Mouse (Mus musculus) retina, embryonic 14.5 days (tissue): ENCODE results near the gene Gm10447.
"Not testable (repeated sequence)": the region's sequence is repeated elsewhere in the genome, so short reads cannot be mapped to it uniquely, and the experiment has no call there.

ENCODE experiments used
- DNase-seq: peaks from one replicate; pipeline ENCODE4 v3.0.0-alpha.2; 2015; ENCODE audit warnings: low spot score

The Gm10447 gene

DNA sequence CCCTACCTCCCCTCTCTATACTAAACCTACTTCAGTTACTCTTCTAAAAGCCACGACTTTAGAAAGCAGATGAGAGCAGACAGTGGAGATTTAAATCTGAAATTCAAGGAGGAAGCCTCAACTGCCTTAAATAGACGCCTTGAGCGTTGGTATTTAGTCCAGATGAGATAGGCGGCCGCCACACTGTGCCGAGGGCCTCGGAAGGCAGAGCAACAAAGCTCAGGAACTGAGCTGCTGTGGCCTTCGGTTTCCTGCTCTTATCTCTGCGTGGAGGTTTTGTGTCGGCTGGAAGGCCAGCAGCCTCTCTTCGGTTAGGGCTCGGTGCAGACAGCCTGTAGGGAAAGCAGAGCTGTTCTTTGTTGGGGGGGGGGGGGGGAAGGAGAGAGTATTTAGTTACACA lies 15.0 kb downstream of the Gm10447 start:
- no peak for DNase-seq

DNA sequence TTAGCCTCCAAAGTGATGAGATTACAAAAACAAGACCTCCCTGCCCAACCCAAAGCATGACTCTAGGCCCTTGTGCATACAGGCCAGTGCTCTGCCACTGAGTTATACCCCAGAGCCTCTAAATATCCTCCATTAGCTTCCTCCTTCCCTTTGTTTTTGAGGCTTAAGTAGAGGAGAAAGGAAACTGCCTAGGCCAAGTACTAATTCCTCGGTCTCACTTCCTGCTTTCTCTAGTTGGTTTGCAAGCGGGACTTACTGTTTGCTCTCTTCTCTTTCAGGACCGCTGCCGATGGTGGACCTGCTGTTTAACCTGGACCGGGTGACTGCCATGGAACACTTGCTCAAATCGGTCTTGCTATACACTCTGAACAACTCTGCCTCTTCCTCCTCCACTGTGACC lies 20.6 kb downstream of the Gm10447 start:
- DNase-seq: no peak

GRCm38 (mm10) chr11:53435504-53435903 lies 21.4 kb downstream of the Gm10447 start:
- no peak for DNase-seq

GRCm38 (mm10) chr11:53433057-53433456 lies 23.9 kb downstream of the Gm10447 start:
- DNase-seq: no peak

DNA sequence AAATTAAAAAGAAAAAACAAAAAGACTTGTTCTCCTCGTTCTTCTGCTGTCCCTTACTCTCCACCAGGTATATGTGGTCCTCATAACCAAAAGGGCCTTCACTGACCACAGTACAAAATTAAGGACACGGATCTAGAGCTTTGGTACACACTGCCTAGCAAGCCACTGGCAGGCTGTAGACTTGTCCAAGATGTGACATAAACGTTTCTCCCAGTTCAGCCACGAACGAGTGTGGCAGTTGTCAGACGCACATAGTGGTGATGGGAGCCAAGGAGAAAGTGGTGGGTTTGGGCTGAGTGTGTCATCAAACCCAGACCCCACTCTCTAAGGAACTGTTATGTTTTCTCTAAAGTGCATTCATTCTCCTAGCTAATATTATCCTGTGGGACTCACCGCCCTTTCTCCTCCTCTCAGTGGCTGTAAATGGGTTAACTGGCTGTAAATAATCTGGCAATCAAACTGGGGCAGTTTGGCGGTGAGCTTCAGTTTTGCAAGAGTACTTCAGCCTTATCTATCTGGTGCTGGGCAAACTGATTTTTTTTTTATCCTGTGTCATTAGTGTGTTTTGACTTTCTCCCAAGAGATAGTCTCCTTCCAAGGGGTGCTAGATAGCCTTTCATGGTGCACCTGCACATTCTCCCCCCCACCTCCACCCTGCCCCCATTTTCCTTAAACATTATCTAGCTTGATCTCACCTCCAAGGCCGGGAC lies 25.4 kb downstream of the Gm10447 start:
- DNase-seq: no peak

DNA sequence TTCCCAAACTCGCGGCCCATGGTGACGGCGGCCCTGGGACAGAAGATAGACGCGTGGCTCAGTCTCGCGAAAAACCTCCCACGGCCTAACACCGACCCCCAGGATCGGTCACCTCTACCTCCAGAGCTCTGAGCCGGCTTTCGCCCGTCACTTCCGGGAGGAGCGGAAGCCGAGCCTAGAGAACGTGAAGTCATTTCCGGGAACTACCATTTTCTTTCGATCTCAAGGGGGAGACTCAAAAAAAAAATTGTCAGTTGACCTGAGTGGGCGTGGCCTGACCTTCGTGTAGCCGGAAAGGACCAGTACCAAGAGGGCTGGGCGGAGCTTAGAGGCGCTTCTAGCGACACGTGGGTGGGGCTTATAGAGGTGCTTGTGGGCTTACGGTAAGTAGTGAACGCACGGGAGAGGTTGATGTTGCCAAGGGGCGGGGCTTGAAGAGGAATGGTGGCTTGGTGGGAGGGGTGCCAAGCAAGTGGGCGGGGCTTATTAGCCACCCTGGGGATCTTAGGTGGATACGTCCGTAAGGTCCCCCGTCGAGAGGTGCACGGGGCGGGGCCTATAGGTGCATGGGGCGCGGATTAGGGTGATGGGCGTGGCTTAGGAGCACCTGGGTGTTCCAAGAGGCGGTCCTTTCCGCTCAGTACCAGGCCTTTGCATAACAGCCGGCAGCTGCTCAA lies 26.1 kb downstream of the Gm10447 start, which contains the start of the genes Uqcrq and Gdf9:
Gene Uqcrq (minus strand): TSS at position 162 of the 677 bp plus-strand sequence.
Gene Gdf9 (plus strand): TSS at position 354 of the 677 bp plus-strand sequence.
- DNase-seq: peak; percentile 100

- no peak for DNase-seq
These were observed 26.6 kb downstream of the Gm10447 start for GRCm38 (mm10) chr11:53430300-53430669.

- DNase-seq: no peak
These were observed 27.7 kb downstream of the Gm10447 start for GRCm38 (mm10) chr11:53429182-53429581.

DNA sequence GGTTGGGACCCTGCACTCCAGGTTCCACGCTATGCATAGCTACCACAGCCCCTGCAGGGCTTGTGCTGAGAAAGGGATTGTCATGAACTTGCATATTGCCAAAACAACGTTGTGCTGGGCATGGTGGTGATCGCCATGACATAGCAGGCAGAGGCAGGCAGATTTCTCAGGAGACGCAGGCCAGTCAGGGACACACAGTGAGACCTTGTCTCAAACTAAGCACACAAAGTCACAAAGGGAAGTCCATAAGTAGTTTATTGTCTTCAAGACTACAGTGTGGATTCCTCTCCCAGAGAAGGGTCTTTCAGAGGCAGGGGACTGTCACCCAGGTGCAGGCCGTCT lies 28.2 kb downstream of the Gm10447 start:
- no peak for DNase-seq

DNA sequence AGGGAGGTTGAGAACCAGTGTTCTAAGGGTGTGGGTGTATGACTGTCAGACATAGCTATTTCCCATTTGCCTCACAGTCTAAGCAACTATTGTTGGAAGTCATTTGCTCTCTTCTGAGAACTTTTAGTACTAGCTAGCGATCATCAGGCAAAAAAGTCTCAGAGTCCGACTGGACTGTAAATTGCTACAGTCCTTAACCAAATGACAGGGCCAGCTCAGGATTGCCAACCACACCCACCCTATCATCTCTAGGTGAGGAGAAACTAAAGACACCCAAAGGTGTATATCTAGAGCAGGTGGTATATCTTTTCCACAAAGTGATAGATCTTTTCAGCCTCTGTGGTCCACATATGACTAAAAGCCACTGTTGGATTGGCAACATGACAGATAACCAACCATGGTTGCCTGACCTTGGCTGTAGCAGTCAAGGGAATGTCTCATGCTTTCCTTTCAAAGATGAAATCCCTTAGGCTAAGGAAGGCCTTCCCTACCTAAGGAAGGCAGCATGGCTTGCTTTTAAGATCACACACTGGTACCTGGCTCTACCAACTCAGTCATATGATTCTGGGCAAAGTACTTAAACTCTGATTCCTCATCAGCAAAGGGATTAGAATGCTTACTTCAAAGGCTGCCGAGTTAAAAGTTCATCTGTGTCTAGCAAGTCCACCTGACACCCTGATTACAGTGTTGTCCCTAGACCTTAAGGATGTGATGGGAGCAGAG lies 28.8 kb downstream of the Gm10447 start:
- DNase-seq: no peak

- DNase-seq: not testable (repeated sequence)
These were observed 30.0 kb downstream of the Gm10447 start for GRCm38 (mm10) chr11:53426914-53427313.

DNA sequence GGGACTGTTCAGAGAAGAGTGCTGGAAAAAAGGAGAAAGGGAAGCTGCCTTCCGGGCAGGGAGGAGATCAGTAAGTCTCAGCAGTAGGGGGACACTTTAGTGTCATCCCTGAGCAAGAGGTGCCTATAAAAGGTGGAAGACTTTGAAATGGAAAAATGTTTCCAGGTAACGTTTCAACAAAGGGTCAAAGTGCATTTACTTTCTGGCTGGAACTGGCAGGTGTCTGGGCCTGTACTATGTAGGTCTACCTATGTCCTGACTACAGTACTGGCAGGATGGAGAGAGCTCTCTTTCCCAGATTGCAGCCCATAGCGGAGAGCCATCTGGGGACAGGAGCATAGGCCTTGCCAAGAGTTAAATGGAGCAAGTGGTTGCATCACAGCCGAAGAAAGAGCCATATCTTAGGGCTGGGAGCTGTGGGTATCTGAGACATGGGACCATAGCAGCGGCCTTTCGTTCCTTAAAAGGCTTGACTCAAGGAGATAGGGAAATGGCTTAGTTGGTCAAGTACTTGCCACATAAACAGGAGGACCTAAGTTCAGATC lies 31.1 kb downstream of the Gm10447 start:
- no peak for DNase-seq

GRCm38 (mm10) chr11:53425251-53425650 lies 31.7 kb downstream of the Gm10447 start:
- DNase-seq: no peak

GRCm38 (mm10) chr11:53424826-53425225 lies 32.1 kb downstream of the Gm10447 start:
- no peak for DNase-seq

DNA sequence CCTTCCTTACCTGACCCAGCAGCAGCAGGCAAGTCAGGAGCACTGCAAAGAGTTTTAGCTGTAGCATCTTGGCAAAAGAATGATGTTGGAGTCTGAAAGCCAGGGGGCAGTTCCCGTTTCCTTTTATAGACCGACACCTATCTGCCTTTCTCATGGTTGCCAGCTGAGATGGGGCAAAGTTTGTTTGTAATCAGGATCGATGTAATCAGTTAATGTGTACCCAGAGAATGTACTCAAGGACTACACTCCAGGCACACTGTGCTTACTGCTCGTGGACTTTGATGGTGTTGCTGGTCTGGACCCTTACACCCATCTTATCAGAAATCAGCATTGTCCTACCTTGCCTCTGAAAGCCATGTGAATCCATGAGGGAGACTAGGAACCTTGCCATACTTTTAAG lies 33.9 kb downstream of the Gm10447 start, which contains the start of gene Leap2:
Gene Leap2 (minus strand): TSS at position 135 of the 400 bp plus-strand sequence.
- DNase-seq: no peak

GRCm38 (mm10) chr11:53418048-53418447 lies 38.9 kb downstream of the Gm10447 start:
- no peak for DNase-seq

DNA sequence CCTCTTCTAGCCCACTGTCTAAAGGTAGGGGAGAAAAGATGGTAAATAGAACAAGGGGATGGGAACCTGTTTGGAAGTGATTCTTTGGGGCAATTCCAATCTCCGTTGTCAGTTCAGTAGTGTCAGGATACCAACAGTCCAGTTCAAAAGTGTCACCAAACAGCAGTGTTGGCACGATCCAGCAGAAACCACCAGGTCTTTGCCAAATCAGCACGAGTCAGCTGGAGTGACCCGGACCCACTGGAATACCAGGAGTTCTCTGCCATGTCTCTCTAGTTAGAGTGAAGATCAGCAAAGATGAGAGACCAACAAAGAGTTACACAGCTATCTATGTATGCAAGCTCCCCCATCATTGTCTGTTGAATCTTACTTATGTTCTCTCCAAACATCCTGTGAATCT lies 43.0 kb downstream of the Gm10447 start:
- no peak for DNase-seq

- DNase-seq: peak; percentile 67
These were observed 45.2 kb downstream of the Gm10447 start for GRCm38 (mm10) chr11:53411738-53412137.
